Mouse (Mus musculus): ENCODE measurements at regions not wholly inside any gene's neighbourhood (a gene's known extent, or its start where the extent isn't known, plus 50 kb on each side); places are given as distances from the start of the nearest gene placed in this dataset.

DNA sequence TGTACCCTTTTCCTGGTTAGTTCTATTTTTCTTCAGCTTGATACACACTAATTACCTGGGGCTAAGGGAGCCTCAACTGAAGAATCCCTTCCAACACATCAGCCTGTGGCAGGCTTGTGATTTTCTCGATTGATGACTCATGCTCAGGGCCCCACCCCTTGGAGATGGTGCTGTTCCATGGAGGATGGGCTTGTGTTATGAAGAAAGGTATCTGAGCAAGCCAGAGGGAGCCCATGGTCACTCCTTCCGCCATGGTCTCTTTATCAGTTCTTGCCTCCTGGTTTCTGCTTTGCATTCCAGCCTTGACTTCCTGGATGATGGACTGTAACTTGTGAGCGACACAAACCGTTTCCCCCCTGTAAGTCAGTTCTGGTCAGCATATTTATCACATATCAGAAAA is 131.1 kb upstream of the Kcnj16 start:
- 83% methylated on average over 4 of the region's 4 CpGs for WGBS
- Histone ChIP-seq H3K27ac (no peak overlapping the region), H3K27me3 (no peaks in the 10 kb centered on the region), H3K4me1 (no peaks in the 10 kb centered on the region), H3K9ac (no peak overlapping the region), H3K36me3 (no peaks in the 10 kb centered on the region), H3K4me2 (no peak overlapping the region), H3K4me3 (replicated peaks) (no peak overlapping the region), H3K9me3 (replicated peaks) (no peaks in the 10 kb centered on the region)
- ATAC-seq (replicated peaks; ENCODE audit: low FRiP score) = no peak

DNA sequence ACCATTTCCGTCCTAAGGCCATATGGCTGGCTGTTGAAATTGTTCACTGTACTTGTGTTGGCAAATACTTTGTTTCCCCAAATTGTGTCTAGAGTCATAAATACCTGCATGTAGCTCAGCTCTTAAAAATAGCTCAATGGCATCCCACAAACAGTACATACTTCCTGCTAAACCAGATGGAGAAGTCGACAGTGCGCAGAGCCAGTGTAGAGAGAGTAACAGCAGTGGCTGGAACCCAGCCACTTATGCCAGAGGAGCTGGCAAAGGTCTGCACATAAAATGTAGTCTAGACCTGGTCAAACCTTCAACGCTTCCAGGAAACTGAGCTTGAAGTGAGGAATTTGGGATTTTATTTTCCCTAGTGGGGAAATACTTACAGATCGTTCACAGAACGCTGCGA is 128.5 kb upstream of the Kcnj16 start:
- ATAC-seq (replicated peaks; ENCODE audit: low FRiP score) = no peak
- 86% methylated on average over 7 of the region's 7 CpGs for WGBS
- H3K36me3 ChIP-seq = no peaks in the 10 kb centered on the region
- no peaks in the 10 kb centered on the region for H3K27me3 ChIP-seq
- no peak overlapping the region for H3K9ac ChIP-seq
- no peaks in the 10 kb centered on the region for H3K4me1 ChIP-seq
- H3K4me2 ChIP-seq = no peak overlapping the region
- no peak overlapping the region for H3K4me3 ChIP-seq (replicated peaks)
- no peaks in the 10 kb centered on the region for H3K9me3 ChIP-seq (replicated peaks)
- no peak overlapping the region for H3K27ac ChIP-seq

DNA sequence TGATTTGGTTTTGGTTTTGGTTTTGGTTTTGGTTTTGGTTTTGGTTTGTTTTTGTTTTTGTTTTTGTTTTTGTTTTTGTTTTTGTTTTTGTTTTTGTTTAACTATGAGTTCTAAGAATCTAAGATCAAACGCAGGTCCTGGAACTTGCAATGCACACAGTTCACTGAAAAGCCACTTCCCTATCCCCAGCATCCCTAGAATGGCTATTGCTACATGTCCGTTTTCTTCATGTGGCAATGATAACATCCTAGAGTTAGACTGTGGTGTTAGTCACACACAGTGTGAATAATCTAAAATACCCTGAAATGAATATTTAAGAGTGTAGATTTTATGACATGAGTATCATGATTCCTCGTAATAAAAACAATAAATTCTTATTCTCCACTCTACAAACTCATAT is 99.5 kb upstream of the Kcnj16 start:
- 85% methylated on average over 3 of the region's 3 CpGs for WGBS
- Histone ChIP-seq H3K4me1 (no peaks in the 10 kb centered on the region), H3K27ac (no peak overlapping the region), H3K4me3 (replicated peaks) (no peak overlapping the region), H3K9me3 (replicated peaks) (no peaks in the 10 kb centered on the region), H3K36me3 (no peaks in the 10 kb centered on the region), H3K27me3 (no peaks in the 10 kb centered on the region), H3K4me2 (no peak overlapping the region), H3K9ac (no peak overlapping the region)
- ATAC-seq (replicated peaks; ENCODE audit: low FRiP score) = no peak

DNA sequence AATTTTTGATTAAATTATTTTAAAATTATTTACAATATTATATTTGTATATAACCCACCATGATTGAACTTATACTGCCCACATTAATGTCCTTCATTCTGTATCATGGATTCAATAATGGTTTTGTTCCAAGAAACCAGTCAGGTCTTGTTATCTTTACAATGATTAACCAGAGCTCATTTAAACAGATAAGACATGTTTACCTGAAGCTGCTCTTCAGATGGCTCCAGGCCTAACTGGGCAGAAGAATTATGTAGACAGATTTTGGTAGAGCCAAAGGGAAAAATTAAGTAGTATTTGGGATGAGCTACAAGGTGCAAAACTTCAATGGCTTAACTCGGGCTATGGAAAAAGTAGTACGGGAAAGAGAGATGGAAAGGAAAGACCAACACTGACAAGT is 97.7 kb upstream of the Kcnj16 start:
- ATAC-seq (replicated peaks; ENCODE audit: low FRiP score) = no peak
- no peak overlapping the region for H3K9ac ChIP-seq
- no peaks in the 10 kb centered on the region for H3K4me1 ChIP-seq
- H3K27ac ChIP-seq = no peak overlapping the region
- H3K4me2 ChIP-seq = no peak overlapping the region
- WGBS = 92% methylated on average over 2 of the region's 2 CpGs
- no peaks in the 10 kb centered on the region for H3K9me3 ChIP-seq (replicated peaks)
- H3K36me3 ChIP-seq = no peaks in the 10 kb centered on the region
- H3K4me3 ChIP-seq (replicated peaks) = no peak overlapping the region
- H3K27me3 ChIP-seq = no peaks in the 10 kb centered on the region

DNA sequence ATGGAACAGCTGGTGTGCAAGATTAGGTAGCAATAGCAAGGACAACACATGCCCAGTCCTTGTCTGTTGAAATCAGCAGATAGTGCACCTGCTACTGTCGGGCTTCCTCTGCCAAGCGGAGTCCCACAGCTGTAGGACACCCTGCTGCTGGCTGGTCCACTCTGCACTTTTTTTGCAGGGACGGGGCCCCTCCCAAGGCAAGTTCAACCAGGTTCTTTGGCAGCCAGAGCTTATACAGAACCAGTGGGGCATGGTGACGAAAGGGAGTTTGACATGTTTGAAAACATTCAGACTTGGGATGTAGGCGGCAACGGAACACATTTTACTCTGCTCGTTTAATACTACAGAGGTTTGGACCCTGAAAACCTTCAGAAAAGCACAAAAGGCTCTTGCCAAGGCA is 93.2 kb upstream of the Kcnj16 start:
- Histone ChIP-seq H3K4me3 (replicated peaks) (no peak overlapping the region), H3K27ac (no peak overlapping the region), H3K4me2 (no peak overlapping the region), H3K9ac (no peak overlapping the region), H3K4me1 (no peaks in the 10 kb centered on the region), H3K27me3 (no peaks in the 10 kb centered on the region), H3K36me3 (no peaks in the 10 kb centered on the region), H3K9me3 (replicated peaks) (no peaks in the 10 kb centered on the region)
- ATAC-seq (replicated peaks; ENCODE audit: low FRiP score) = no peak
- WGBS = 54% methylated on average over 7 of the region's 7 CpGs

DNA sequence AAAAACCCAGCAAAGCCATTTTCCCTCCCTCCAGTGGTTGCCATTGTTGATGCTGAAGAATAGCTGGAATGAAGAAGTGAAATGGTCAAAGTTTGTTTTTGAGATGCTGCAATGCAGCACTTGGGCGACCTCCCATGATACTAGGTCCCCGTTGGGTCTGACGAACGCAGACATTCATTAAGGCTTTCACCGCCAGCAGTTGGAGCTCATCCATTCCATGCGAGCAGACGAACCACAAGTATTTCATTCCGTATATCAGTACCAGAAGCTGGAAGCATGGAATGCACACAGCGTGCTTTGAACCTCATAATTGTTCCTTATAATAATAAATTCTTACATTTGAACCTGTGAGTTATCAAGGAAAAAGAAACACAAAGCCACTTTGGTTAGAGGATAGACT is 86.9 kb upstream of the Kcnj16 start:
- Histone ChIP-seq H3K9me3 (replicated peaks) (no peaks in the 10 kb centered on the region), H3K9ac (no peak overlapping the region), H3K27me3 (no peaks in the 10 kb centered on the region), H3K4me1 (no peaks in the 10 kb centered on the region), H3K4me3 (replicated peaks) (no peak overlapping the region), H3K4me2 (no peak overlapping the region), H3K27ac (no peak overlapping the region), H3K36me3 (no peaks in the 10 kb centered on the region)
- no peak for ATAC-seq (replicated peaks; ENCODE audit: low FRiP score)
- WGBS = 69% methylated on average over 9 of the region's 9 CpGs

DNA sequence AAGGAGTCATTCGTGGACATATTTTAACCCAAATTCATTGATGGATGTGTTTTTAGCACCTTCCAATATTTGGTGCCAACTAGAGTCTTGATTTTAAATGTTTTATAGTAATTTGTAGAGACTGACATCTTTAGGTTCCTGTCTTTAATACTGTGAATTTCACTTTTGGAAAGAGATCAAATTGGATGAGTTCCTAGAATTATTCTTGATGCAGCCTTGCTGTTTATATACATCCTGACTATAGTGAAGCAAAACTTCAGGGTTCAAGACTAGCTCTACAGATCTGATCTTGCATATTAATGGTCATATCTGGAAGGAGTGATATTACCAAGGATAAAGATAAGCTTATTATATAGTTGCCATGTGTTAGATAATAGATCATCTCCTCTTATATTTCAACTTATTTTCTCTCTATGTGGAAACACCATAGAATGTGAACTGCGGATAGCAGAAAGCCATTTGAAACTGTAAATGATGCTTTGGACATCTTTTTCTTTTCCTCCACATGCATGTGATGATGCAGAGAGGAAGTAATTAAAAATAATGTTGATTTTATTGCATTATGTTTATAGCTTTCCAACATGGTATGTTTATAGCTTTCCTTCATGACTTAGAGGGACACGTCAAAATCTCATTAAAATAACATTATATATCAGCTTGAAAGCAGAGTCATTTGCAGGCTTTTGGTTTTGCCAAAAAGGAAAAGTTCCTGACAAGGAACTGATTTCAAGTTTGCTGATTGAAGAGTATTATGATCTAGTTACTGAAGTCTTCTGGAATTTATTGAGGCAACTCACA is 78.3 kb upstream of the Kcnj16 start:
- ATAC-seq (replicated peaks; ENCODE audit: low FRiP score) = no peak
- no peak overlapping the region for H3K4me2 ChIP-seq
- H3K9ac ChIP-seq = no peak overlapping the region
- no peak overlapping the region for H3K27ac ChIP-seq
- no peaks in the 10 kb centered on the region for H3K4me1 ChIP-seq
- 82% methylated on average over 3 of the region's 3 CpGs for WGBS
- H3K27me3 ChIP-seq = no peaks in the 10 kb centered on the region
- no peaks in the 10 kb centered on the region for H3K36me3 ChIP-seq
- H3K4me3 ChIP-seq (replicated peaks) = no peak overlapping the region
- no peaks in the 10 kb centered on the region for H3K9me3 ChIP-seq (replicated peaks)

DNA sequence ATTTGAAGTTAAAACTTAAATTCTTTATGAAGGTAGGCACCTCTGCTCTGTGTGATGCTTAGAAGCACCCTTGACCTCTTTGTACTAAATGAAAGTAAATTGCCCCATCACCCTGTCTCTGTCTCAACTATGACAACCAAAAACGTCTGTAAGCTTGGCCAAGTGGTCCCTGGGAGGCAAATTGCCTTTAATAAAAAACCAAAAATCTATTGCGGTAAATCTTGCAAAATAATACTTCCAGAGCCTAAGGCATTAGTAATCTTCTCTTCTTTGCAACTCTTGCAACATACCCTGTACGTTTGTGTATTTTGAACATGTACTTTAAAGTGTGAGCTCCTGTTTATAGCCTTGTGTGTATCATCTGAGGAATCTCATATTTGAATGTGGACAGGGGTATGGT is 77.4 kb upstream of the Kcnj16 start:
- ATAC-seq (replicated peaks; ENCODE audit: low FRiP score) = no peak
- H3K4me2 ChIP-seq = no peak overlapping the region
- H3K36me3 ChIP-seq = no peaks in the 10 kb centered on the region
- H3K9me3 ChIP-seq (replicated peaks) = no peaks in the 10 kb centered on the region
- H3K27me3 ChIP-seq = no peaks in the 10 kb centered on the region
- H3K9ac ChIP-seq = no peak overlapping the region
- WGBS = 77% methylated on average over 3 of the region's 3 CpGs
- no peak overlapping the region for H3K4me3 ChIP-seq (replicated peaks)
- H3K27ac ChIP-seq = no peak overlapping the region
- no peaks in the 10 kb centered on the region for H3K4me1 ChIP-seq

DNA sequence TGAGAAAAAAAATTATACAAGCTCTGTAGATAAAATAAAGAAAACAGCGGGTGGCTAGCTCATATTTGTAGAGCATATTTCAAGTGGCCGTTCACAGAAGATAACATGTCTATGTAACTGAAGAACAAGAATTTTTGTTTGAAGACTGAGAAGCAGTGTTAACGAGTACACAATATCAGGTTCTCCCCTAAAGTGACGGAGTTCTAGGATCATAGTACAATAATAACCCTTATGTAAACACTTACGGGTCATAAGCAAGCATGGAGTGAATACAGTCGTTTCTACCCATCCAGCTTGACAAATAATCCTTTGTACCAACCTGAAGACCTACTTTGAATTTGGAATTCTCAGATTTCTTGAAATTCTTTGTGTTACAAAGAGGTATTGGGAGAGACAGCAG is 64.9 kb upstream of the Kcnj16 start:
- WGBS = 70% methylated on average over 6 of the region's 6 CpGs

More for the DNA sequence above, 64.9 kb upstream of the Kcnj16 start:
- no peak overlapping the region for H3K4me3 ChIP-seq (replicated peaks)
- no peak overlapping the region for H3K4me2 ChIP-seq
- H3K27me3 ChIP-seq = no peaks in the 10 kb centered on the region
- no peaks in the 10 kb centered on the region for H3K4me1 ChIP-seq
- H3K36me3 ChIP-seq = no peaks in the 10 kb centered on the region
- ATAC-seq (replicated peaks; ENCODE audit: low FRiP score) = no peak
- no peaks in the 10 kb centered on the region for H3K9me3 ChIP-seq (replicated peaks)
- H3K9ac ChIP-seq = no peak overlapping the region
- no peak overlapping the region for H3K27ac ChIP-seq
